Mouse (Mus musculus) CD4-positive helper T cell, adult 2 months (primary cell): ENCODE measurements around the gene Mosmo.

Experiments used
- DNase-seq: peaks from one replicate; pipeline ENCODE4 v3.0.0-alpha.2; 2012; ENCODE audit warnings: low read depth, missing footprints, low spot score

Gene Mosmo

GRCm38 (mm10) chr7:120771389-120771788, 94.0 kb downstream of the Mosmo start:
- no peak for DNase-seq

GRCm38 (mm10) chr7:120778012-120778411, 100.6 kb downstream of the Mosmo start:
- DNase-seq = no peak
